Mouse (Mus musculus): ENCODE results near the gene Fnbp4.

DNA sequence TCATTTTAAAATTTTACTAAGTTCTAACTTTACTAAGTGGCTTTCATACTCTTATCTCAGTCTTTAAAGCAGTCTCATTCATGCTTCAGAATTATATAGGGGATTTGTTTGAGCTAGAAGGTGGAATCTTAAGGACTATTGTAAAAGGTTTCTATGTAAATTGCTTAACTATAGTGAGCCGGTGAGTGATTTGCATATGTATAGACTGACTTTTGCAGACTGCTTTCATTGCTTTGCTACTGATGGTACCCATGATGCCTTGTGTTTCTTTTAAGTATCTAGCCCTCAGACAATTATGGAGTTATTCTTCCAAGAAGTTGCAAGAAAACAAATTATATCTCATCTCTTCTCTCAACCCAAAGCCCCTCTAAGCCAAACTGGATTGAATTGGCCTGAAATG, 36.6 kb upstream of the Fnbp4 start:
- TF ChIP-seq CTCF (IDR thresholded peaks at IDR 0.05; ENCODE audit: control insufficient read depth, insufficient read depth, low read length): no peak
- no peak for TF ChIP-seq POLR2A (IDR thresholded peaks at IDR 0.05; ENCODE audit: borderline replicate concordance, control insufficient read depth, low read depth, low read length)
